Mouse (Mus musculus) spleen, adult 2 months (tissue): Measurements from ENCODE around the gene Grip1. TPM values are rescaled to one million over a fixed set of nuclear protein-coding genes. Genes with fewer than 3 reads are reported as not detected.

ENCODE experiments used
- DNase-seq, 2 experiments: peaks; one replicate each; pipeline versions ENCODE4 v3.0.0 to v3.0.0-alpha.2; 2012 to 2021; ENCODE audit warnings: low spot score in 2 of 2, low read depth in 1 of 2
- H3K27ac ChIP-seq: fragments of 200-500 bp; 2 replicates; pipeline ENCODE4 v1.5.1; 2012; ENCODE audit warnings: low read length, inconsistent platforms; ENCODE audit not compliant: insufficient read depth
- H3K27me3 ChIP-seq: fragments of 200-500 bp; 2 replicates; pipeline ENCODE4 v1.6.1; 2012; ENCODE audit warnings: mild to moderate bottlenecking, moderate library complexity, low read length, inconsistent platforms; ENCODE audit not compliant: control insufficient read depth, insufficient read depth
- H3K36me3 ChIP-seq: fragments of 200-500 bp; 2 replicates; pipeline ENCODE4 v1.6.1; 2012; ENCODE audit warnings: mild to moderate bottlenecking, low read length, inconsistent platforms; ENCODE audit not compliant: control insufficient read depth, insufficient read depth
- H3K4me1 ChIP-seq: fragments of 200-500 bp; 2 replicates; pipeline ENCODE4 v1.6.1; 2011; ENCODE audit warnings: inconsistent platforms; ENCODE audit not compliant: control insufficient read depth, insufficient read depth, insufficient read length
- H3K4me3 ChIP-seq: fragments of 200-500 bp; 2 replicates; pipeline ENCODE4 v1.5.1; 2011; ENCODE audit warnings: mild to moderate bottlenecking, inconsistent platforms; ENCODE audit not compliant: insufficient read depth, insufficient read length; ENCODE audit errors: extremely low read depth
- CTCF ChIP-seq: fragments of 200-500 bp; IDR thresholded peaks from 2 replicates; pipeline ENCODE4 v1.5.1; 2011; ENCODE audit warnings: mild to moderate bottlenecking, inconsistent platforms; ENCODE audit not compliant: insufficient read depth, insufficient read length, insufficient replicate concordance; ENCODE audit errors: extremely low read depth
- POLR2A ChIP-seq: fragments of 200-500 bp; IDR thresholded peaks from 2 replicates; pipeline ENCODE4 v1.6.1; 2011; ENCODE audit warnings: low read depth, low read length, inconsistent platforms
- WGBS: fragments of 180-500 bp; shearing (Covaris S2); methylation state at CpG from one replicate; pipeline ENCODE4 v1.1.7; 2018; 5-methylcytosine and 5-hydroxymethylcytosine counted together
- polyA plus RNA-seq: library from polyadenylated mRNA; depleted of rRNA; stranded (reverse); fragments of >200 nt; gene quantifications from 2 replicates; pipeline ENCODE4 v1.2.3, GENCODE M21; 2012

The Grip1 gene
- polyA plus RNA-seq, 1 experiment: not detected

DNA sequence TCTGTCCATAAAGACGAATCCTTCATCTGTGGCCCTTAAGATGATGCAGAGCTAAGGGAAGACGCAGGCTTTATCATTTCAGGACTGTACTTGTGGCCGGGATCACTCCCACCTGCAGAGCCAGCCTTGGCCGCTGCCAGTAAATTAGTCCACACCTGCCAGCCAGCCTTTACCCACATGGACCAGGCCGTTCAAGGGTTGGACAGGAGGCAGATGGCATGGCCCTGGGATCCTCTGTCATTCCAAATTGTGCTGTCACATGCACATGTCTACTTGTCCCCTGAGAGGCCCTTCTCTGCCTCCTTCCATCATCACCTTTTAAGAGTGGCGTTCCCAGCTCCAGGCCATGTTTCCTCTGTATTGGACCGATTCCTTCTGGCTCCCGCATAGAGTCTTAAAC is 24.0 kb downstream of the Grip1 start:
- TF ChIP-seq POLR2A (no peak), CTCF (no peak)
- H3K27me3 ChIP-seq: no peaks in the 10 kb centered on the region
- H3K27ac ChIP-seq: no peak overlapping the region
- no peaks in the 10 kb centered on the region for H3K4me1 ChIP-seq
- H3K4me3 ChIP-seq: no peak overlapping the region
- no peaks in the 10 kb centered on the region for H3K36me3 ChIP-seq
- WGBS: 95% methylated on average over 8 of the region's 8 CpGs
- DNase-seq: no peak

- H3K27ac ChIP-seq: no peak overlapping the region
- DNase-seq: no peak
- no peaks in the 10 kb centered on the region for H3K4me1 ChIP-seq
- TF ChIP-seq POLR2A (no peak), CTCF (no peak)
- H3K36me3 ChIP-seq: no peaks in the 10 kb centered on the region
- 87% methylated on average over 17 of the region's 17 CpGs for WGBS
- H3K27me3 ChIP-seq: no peaks in the 10 kb centered on the region
- H3K4me3 ChIP-seq: no peak overlapping the region
Observed at GRCm38 (mm10) chr10:119483068-119483705, 29.6 kb downstream of the Grip1 start.

DNA sequence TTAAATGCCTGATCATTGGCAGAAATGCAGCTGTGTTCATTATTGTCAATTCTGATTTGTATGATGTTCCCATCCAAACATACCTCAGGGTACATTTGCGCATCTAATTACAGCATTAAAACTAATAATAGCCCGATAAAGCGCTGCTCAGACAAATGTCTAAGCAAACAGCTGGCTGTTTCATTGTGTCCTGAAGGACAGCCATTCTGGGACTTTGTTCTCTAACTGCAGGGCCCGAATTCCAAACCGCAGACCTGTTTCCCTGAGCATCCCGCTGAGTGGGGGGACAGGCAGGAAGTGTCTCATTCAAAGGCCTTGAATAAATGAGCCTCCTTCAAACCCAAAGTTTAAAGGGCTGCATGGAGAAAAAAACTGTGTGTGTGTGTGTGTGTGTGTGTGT is 30.1 kb downstream of the Grip1 start:
- Histone ChIP-seq H3K4me3 (no peak overlapping the region), H3K4me1 (no peaks in the 10 kb centered on the region), H3K36me3 (no peaks in the 10 kb centered on the region), H3K27ac (no peak overlapping the region), H3K27me3 (no peaks in the 10 kb centered on the region)
- no peak for TF ChIP-seq POLR2A
- no peak for TF ChIP-seq CTCF
- DNase-seq: no peak
- 47% methylated on average over 6 of the region's 6 CpGs for WGBS

GRCm38 (mm10) chr10:119486936-119487335 is 33.3 kb downstream of the Grip1 start:
- H3K27me3 ChIP-seq: no peaks in the 10 kb centered on the region
- no peaks in the 10 kb centered on the region for H3K4me1 ChIP-seq
- no peak for DNase-seq
- H3K27ac ChIP-seq: no peak overlapping the region
- no peaks in the 10 kb centered on the region for H3K36me3 ChIP-seq
- TF ChIP-seq POLR2A: no peak
- no peak for TF ChIP-seq CTCF
- 38% methylated on average over 7 of the region's 7 CpGs for WGBS
- no peak overlapping the region for H3K4me3 ChIP-seq

- Histone ChIP-seq H3K27ac (no peak overlapping the region), H3K4me3 (no peak overlapping the region), H3K27me3 (no peaks in the 10 kb centered on the region), H3K4me1 (no peaks in the 10 kb centered on the region), H3K36me3 (no peaks in the 10 kb centered on the region)
- DNase-seq: no peak
- WGBS: 93% methylated on average over 18 of the region's 18 CpGs
- TF ChIP-seq POLR2A (no peak), CTCF (no peak)
Observed at GRCm38 (mm10) chr10:119490831-119491230, 37.2 kb downstream of the Grip1 start.

DNA sequence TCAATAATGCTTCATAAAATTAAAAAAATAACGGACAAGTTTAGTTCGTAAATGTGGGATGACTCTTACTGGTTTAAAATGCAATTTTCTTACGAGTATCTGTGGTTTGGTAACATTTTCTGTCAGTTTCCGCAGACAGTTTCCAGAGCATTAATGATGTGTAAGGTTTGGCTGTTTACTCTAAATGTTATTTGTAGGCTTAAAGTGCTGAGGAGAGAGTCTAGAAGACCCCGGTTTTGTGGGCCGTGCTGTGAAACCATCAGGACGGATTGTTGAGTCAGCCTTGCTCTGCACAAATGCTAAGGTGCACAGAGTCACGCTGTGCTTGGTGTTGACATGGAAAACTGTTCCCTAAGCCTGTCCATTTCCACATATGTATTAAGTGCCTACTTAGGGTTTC is 41.7 kb downstream of the Grip1 start:
- Histone ChIP-seq H3K27ac (no peak overlapping the region), H3K36me3 (no peaks in the 10 kb centered on the region), H3K4me3 (no peak overlapping the region), H3K4me1 (no peaks in the 10 kb centered on the region), H3K27me3 (no peaks in the 10 kb centered on the region)
- WGBS: 90% methylated on average over 8 of the region's 8 CpGs
- no peak for DNase-seq
- TF ChIP-seq POLR2A (no peak), CTCF (no peak)

- no peak overlapping the region for H3K27ac ChIP-seq
- H3K36me3 ChIP-seq: no peaks in the 10 kb centered on the region
- H3K4me1 ChIP-seq: no peaks in the 10 kb centered on the region
- H3K27me3 ChIP-seq: no peaks in the 10 kb centered on the region
- no peak overlapping the region for H3K4me3 ChIP-seq
- no peak for DNase-seq
- TF ChIP-seq CTCF: no peak
- WGBS: 75% methylated on average over 5 of the region's 5 CpGs
Observed at GRCm38 (mm10) chr10:119496221-119496620, 42.6 kb downstream of the Grip1 start.
